Mouse (Mus musculus) gastrocnemius, adult 8-10 months (tissue): ENCODE measurements around the gene Ptms. TPM values are rescaled to one million over a fixed set of nuclear protein-coding genes. Genes with fewer than 3 reads are reported as not detected.
"Not testable (repeated sequence)": the region's sequence is repeated elsewhere in the genome, so short reads cannot be mapped to it uniquely, and the experiment has no call there.

Source experiments
- DNase-seq, 2 experiments: peaks; one replicate each; pipeline ENCODE4 v3.0.0; 2022; ENCODE audit warnings: low spot score in 2 of 2
- total RNA-seq, 4 experiments: library from RNA; stranded (reverse); gene quantifications; 2 replicates each; pipeline ENCODE4 v1.2.4; 2022

Ptms gene
- total RNA-seq, 4 experiments from 2014 or later: 64.6 to 83.2 (median 76.8) TPM

DNA sequence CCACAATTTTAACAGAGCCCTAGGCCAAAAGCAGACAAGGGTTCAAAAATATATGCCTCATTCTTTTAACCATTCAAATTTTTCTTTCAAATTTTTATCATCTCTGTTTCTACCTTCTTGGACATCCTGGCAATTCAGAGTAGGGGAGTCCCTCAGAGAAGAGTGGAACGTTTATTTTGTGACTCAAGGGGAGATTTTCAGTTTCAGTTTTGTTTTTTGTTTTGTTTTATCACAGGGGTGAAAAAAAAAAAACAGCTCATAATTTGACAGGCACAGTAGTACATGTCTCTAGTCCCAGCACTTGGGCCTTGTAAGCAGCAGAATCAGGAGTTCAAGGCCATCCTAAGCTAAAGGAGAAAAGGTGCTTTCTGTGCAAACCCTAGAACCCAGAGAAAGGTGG is 12.1 kb downstream of the Ptms start:
- DNase-seq: no peak

DNA sequence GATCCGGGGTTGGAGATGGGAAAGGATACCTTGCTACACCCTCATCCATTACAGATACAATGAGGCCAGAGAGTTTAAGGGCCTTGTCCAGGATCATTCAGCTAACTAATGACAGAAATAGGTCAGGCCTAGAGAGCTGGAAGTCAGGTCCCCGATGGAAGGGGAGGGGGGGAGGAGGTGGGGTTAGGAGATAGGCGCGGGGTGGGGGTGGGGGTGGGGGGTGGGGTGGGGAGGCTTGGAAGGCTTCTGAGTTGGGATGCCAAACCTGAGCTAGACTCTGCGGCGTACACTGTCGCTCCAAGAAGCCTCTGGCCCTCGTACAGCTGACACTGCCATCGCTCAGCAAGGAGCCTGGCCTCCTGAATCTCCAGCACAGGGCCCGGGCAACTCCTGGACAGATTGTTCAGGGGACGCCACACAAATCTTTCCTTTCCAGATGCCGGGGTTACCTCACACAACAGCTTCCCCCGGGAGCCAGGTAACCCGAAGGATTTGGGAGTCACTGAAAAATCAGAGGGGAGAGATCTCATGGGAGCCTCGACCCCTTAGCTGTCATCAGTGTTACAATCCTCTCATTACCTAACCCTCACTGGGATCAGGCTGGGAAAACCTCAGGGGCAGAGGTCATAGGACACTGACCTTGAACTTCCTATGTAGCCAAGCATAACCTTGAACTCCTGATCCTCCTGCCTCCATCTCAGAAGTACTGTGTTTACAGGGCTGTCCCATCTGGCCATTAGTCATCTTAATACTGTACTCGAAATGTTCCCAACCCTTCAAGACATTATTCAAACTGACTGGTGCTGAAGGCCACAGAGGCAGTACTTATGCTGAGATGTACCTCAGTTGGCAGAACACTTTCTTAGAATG is 14.7 kb downstream of the Ptms start:
- DNase-seq: no peak

GRCm38 (mm10) chr6:124904161-124904981 is 15.5 kb downstream of the Ptms start:
- peak; percentile 59 to 64 for DNase-seq

- DNase-seq: peak; percentile 91 to 95
These were observed 16.2 kb downstream of the Ptms start for GRCm38 (mm10) chr6:124903580-124904151.

GRCm38 (mm10) chr6:124901851-124902250 is 18.1 kb downstream of the Ptms start:
- DNase-seq: no peak

DNA sequence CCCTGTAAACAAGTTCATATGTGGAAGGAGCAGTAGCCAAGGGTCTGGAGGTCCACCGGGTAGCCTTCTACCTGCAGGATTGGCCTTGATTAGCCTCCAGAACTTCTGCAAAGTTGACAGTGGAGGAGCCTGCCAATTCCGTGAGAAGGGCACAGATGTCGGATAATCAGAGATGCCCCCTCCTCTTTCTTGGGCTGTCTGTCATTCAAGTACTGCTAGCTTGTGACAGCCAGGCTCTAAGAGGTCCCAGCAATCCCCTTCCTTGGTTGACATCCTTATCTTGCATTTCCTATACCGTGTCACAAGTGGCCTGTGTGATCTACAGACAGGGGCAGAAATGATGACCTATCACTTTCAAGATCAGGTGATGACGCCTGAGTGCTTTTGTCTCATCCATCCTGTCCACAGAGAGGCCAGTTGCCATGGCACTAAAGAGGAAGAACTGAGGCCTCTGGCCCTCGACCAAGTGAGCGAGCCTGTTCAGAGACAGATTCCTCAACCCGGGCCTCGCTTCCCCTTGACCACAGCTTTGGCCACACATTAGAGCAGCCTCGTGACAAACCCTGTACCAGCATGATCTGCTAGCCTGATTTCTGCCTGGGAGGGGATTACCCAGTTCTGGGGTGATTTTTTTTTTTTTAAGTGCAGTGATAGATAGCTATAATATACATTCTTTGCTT is 19.0 kb downstream of the Ptms start:
- no peak for DNase-seq

- no peak for DNase-seq
These were observed 19.7 kb downstream of the Ptms start for GRCm38 (mm10) chr6:124900056-124900800.

- DNase-seq: no peak
These were observed 21.5 kb downstream of the Ptms start for GRCm38 (mm10) chr6:124898359-124898758.

DNA sequence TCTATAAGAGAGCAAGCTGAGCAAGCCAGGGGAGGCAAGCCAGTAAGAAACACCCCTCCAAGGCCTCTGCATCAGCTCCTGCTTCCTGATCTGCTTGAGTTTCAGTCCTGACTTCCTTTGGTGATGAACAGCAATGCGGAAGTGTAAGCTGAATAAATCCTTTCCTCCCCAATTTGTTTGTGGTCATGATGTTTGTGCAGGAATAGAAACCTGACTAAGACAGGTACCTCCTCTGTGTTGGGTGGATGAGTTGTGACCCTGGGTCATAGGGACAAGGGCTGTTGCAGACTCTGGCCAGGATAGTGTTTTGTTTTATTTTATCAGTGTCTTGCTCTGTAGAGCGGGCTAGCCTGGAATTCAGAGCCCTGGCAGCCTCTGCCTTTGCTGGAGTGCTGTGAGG is 25.8 kb downstream of the Ptms start:
- not testable (repeated sequence) for DNase-seq

- DNase-seq: no peak
These were observed 28.9 kb downstream of the Ptms start for GRCm38 (mm10) chr6:124890997-124891396.

DNA sequence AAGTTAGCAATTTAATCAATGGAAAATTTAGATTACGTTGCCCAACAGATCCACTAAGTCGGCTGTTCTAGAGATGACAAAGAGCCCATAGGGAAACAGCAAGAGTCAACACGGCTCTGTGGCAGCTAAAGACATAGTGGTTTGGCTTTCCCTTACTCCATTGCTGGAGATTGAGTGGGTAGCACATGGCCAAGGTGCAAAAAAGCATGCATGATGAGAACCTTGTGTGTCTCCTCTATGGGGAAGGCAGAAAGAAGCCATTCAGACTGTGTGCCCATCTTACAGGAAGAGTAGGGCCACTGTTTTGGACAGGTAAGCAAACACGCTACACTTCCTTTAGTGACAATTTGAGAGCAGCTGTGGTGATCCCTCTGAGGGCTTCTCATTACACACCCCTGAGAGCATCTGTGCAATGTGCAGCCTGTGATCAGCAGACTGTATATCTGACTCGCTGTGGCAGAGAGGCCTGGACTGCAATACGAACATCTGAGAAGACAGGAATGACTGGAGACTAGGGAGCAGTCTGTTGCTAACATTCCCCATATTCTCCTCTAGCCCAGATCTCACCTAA is 31.3 kb downstream of the Ptms start:
- DNase-seq: no peak

DNA sequence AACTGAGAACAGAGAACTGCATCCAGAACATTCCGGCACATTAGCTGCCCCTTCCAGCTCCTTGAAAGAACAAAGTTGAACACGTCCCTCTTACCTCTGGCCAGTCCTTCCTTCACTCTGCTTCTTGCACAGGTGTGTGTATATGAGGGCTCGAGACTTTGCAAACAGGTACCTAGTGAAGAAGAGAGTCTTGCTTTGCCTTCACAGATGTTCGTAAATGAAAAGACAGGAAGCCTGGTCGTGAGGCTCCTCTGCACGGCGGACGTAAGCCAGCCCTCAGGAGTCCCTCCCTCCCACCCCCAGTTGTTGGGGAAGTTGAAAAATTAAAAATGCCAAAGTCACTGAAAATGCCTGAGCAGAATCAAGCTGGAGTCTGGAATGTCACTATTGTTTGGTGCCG is 31.9 kb downstream of the Ptms start, which contains the start of gene Cd4:
Gene Cd4, minus strand, starts transcription at position 236 of the 400 bp plus-strand sequence.
- no peak for DNase-seq

DNA sequence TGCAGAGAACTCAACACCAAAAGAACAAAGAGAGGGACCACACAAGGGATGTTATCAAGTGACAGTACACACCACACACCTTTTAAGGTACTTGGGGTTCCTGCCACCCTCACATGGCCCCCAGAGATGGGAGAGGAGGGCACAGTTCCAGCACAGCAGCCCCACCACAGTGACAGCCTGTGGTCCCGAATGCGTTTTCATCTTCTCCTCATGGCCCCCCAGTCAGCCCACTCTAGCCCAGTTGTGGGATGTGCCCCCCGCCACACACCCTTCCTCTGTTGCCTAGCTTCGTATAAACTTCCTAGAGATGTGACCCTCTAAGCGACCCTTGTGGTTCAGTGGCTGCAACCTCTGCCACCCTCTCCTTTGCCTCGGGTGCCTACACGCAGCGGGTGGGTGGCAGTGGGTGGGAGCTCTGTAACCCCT is 33.9 kb downstream of the Ptms start:
- DNase-seq: no peak

GRCm38 (mm10) chr6:124884714-124885500 is 35.0 kb downstream of the Ptms start:
- no peak for DNase-seq

DNA sequence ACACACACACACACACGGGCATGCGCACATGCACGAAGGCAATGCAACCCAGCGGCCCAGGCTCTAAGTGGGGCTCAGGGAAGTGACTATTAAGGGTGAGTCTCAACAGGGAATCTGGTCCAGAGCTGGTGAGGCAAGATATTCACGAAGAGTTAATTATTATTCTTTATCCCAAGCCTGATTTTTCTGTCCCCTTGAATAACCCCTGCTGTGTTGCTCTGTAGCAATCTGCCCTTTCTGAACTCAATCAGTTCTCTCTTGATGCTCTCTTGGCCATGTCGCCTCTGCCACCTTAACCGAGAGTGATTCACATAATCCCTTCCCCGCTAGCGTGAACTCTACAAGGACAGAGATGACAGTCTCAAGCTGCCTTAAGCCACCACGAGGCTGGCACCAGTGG is 36.6 kb downstream of the Ptms start:
- no peak for DNase-seq

DNA sequence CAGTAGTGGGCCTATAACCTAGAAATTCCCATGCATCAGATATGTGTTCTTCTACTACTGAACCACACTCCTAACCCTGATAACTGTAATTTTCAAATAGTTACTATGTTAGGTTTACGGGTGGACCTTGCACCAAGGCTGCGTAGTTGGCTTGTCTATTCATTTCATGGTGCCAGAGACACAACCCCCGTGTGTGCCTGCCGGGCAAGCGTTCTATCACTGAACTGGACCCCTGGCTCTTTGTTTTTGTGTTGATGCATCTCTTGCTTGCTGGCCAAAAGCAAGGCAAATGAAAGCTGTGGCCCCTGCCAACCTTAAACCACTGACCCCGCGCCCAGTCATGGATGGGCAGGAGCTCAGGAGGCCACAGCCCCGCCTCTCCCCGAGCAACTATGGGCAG is 38.1 kb downstream of the Ptms start:
- DNase-seq: no peak

- DNase-seq: no peak
These were observed 40.5 kb downstream of the Ptms start for GRCm38 (mm10) chr6:124879390-124879789.

- no peak for DNase-seq
These were observed 45.6 kb downstream of the Ptms start for GRCm38 (mm10) chr6:124874348-124874747.

GRCm38 (mm10) chr6:124866560-124866959 is 53.3 kb downstream of the Ptms start:
- DNase-seq: no peak
